Mouse (Mus musculus) midbrain, embryonic 16.5 days (tissue): ENCODE measurements around the gene Tpd52l2. TPM values are rescaled to one million over a fixed set of nuclear protein-coding genes. Genes with fewer than 3 reads are reported as not detected.
A peak's percentile ranks its signal among the peaks of the same experiment; 100 is the strongest.

Experiments used
- ATAC-seq: fragments of 200-750 bp; cut with Nextera tagmentation; 2 replicates; pipeline ENCODE4 v1.8.0; 2017; ENCODE audit warnings: moderate TSS enrichment
- H3K27ac ChIP-seq: fragments of 300-500 bp; sonication (generic); 2 replicates; pipeline ENCODE4 v1.5.1; 2014; ENCODE audit warnings: mild to moderate bottlenecking, low read length, mixed read lengths
- H3K27me3 ChIP-seq: fragments of 300-500 bp; sonication (generic); 2 replicates; pipeline ENCODE4 v1.6.1; 2014; ENCODE audit warnings: low read depth, low read length, mixed read lengths; ENCODE audit not compliant: control insufficient read depth, insufficient read depth
- H3K36me3 ChIP-seq: fragments of 300-500 bp; sonication (generic); 2 replicates; pipeline ENCODE4 v1.6.1; 2014; ENCODE audit warnings: mild to moderate bottlenecking, low read length, moderate library complexity, mixed read lengths; ENCODE audit not compliant: control insufficient read depth, insufficient read depth
- H3K4me1 ChIP-seq: fragments of 300-500 bp; sonication (generic); 2 replicates; pipeline ENCODE4 v1.6.1; 2014; ENCODE audit warnings: mild to moderate bottlenecking, low read length, mixed read lengths; ENCODE audit not compliant: control insufficient read depth, insufficient read depth
- H3K4me2 ChIP-seq: fragments of 300-500 bp; sonication (generic); 2 replicates; pipeline ENCODE4 v1.6.1; 2014; ENCODE audit warnings: mild to moderate bottlenecking, low read length, mixed read lengths
- H3K4me3 ChIP-seq: fragments of 300-500 bp; sonication (generic); 2 replicates; pipeline ENCODE4 v1.5.1; 2014; ENCODE audit warnings: low read depth, mild to moderate bottlenecking, low read length, moderate library complexity, mixed read lengths
- H3K9ac ChIP-seq: fragments of 300-500 bp; sonication (generic); 2 replicates; pipeline ENCODE4 v1.6.1; 2014; ENCODE audit warnings: low read depth, low read length, mixed read lengths
- H3K9me3 ChIP-seq: fragments of 300-500 bp; sonication (generic); replicated peaks from 2 replicates; pipeline ENCODE4 v1.6.1; 2014; ENCODE audit warnings: mild to moderate bottlenecking, low read length, mixed read lengths; ENCODE audit not compliant: control insufficient read depth, poor library complexity, severe bottlenecking
- WGBS: fragments of 180-500 bp; shearing (Covaris S2); extraction: QIAGEN DNeasy Blood & Tissue Kit; methylation state at CpG from one replicate; pipeline ENCODE4 v1.1.7; 2014; 5-methylcytosine and 5-hydroxymethylcytosine counted together
- polyA plus RNA-seq: library from polyadenylated mRNA; unstranded; fragments of >200 nt; fragmentation: Nextera tagmentation; extraction: Ambion mirVana; gene quantifications from 2 replicates; pipeline ENCODE4 v1.2.1, GENCODE M21; 2015

Gene Tpd52l2
- polyA plus RNA-seq: 105 and 109 TPM in 2 replicates

- Histone ChIP-seq H3K4me1 (peaks cover 15% of the 10 kb centered on the region), H3K4me2 (peak within 1 kb of the TSS; percentile 62), H3K27me3 (no peaks in the 10 kb centered on the region), H3K9me3 (no peaks in the 10 kb centered on the region), H3K36me3 (peaks cover 8% of the 10 kb centered on the region; the same call in 1 of the 2 replicates), H3K4me3 (peak within 1 kb of the TSS; percentile 73), H3K9ac (peak within 1 kb of the TSS; percentile 86), H3K27ac (peak within 1 kb of the TSS; percentile 84)
- under 1% methylated on average over 46 of the region's 46 CpGs for WGBS
- ATAC-seq: peak; percentile 99
Observed at GRCm38 (mm10) chr2:181496831-181497547, at the start of gene Tpd52l2. Gene Tpd52l2, plus strand, starts transcription at chr2:181497142.

GRCm38 (mm10) chr2:181452181-181452580 lies 44.8 kb upstream of the Tpd52l2 start:
- Histone ChIP-seq H3K4me1 (peaks cover 4% of the 10 kb centered on the region), H3K27ac (no peak overlapping the region), H3K4me2 (no peak overlapping the region), H3K27me3 (no peaks in the 10 kb centered on the region; the same call in 1 of the 2 replicates), H3K9me3 (no peaks in the 10 kb centered on the region), H3K36me3 (no peaks in the 10 kb centered on the region), H3K4me3 (no peak overlapping the region), H3K9ac (no peak overlapping the region)
- 75% methylated on average over 4 of the region's 4 CpGs for WGBS
- ATAC-seq: no peak

GRCm38 (mm10) chr2:181453274-181453673 lies 43.7 kb upstream of the Tpd52l2 start:
- H3K4me1 ChIP-seq: peaks cover 12% of the 10 kb centered on the region
- H3K27ac ChIP-seq: no peak overlapping the region
- no peak overlapping the region for H3K9ac ChIP-seq
- no peaks in the 10 kb centered on the region for H3K36me3 ChIP-seq
- H3K27me3 ChIP-seq: no peaks in the 10 kb centered on the region; the same call in 1 of the 2 replicates
- H3K4me3 ChIP-seq: no peak overlapping the region
- ATAC-seq: no peak
- H3K4me2 ChIP-seq: no peak overlapping the region
- no peaks in the 10 kb centered on the region for H3K9me3 ChIP-seq
- 59% methylated on average over 1 of the region's 1 CpGs for WGBS

- Histone ChIP-seq H3K9ac (no peak overlapping the region), H3K27ac (no peak overlapping the region), H3K27me3 (peaks cover 3% of the 10 kb centered on the region), H3K36me3 (no peaks in the 10 kb centered on the region), H3K4me2 (no peak overlapping the region), H3K9me3 (no peaks in the 10 kb centered on the region), H3K4me1 (peaks cover 15% of the 10 kb centered on the region), H3K4me3 (no peak overlapping the region)
- no peak for ATAC-seq
- 78% methylated on average over 2 of the region's 2 CpGs for WGBS
Observed at GRCm38 (mm10) chr2:181455899-181456298, 41.0 kb upstream of the Tpd52l2 start.

- WGBS: 4% methylated on average over 15 of the region's 15 CpGs
- peaks cover 15% of the 10 kb centered on the region for H3K4me1 ChIP-seq
- H3K4me2 ChIP-seq: peak overlapping the region; percentile 94
- no peak for ATAC-seq
- H3K27me3 ChIP-seq: peaks cover 3% of the 10 kb centered on the region
- no peaks in the 10 kb centered on the region for H3K36me3 ChIP-seq
- no peaks in the 10 kb centered on the region for H3K9me3 ChIP-seq
- H3K9ac ChIP-seq: peak overlapping the region; percentile 99; the same call in 1 of the 2 replicates
- H3K4me3 ChIP-seq: peak overlapping the region; percentile 97
- no peak overlapping the region for H3K27ac ChIP-seq
Observed at GRCm38 (mm10) chr2:181457831-181458230, 39.1 kb upstream of the Tpd52l2 start.

GRCm38 (mm10) chr2:181458411-181459152 lies 38.4 kb upstream of the Tpd52l2 start:
- peak overlapping the region; percentile 75 for H3K27ac ChIP-seq
- H3K4me3 ChIP-seq: peak overlapping the region; percentile 97
- peak overlapping the region; percentile 94 for H3K4me2 ChIP-seq
- no peaks in the 10 kb centered on the region for H3K9me3 ChIP-seq
- peaks cover 3% of the 10 kb centered on the region for H3K27me3 ChIP-seq
- under 1% methylated on average over 59 of the region's 72 CpGs for WGBS
- ATAC-seq: no peak
- H3K36me3 ChIP-seq: no peaks in the 10 kb centered on the region
- peak overlapping the region; percentile 99 for H3K9ac ChIP-seq
- peaks cover 15% of the 10 kb centered on the region for H3K4me1 ChIP-seq

- ATAC-seq: peak; percentile 89
- H3K36me3 ChIP-seq: no peaks in the 10 kb centered on the region
- H3K27me3 ChIP-seq: peaks cover 3% of the 10 kb centered on the region
- peaks cover 15% of the 10 kb centered on the region for H3K4me1 ChIP-seq
- no peaks in the 10 kb centered on the region for H3K9me3 ChIP-seq
- H3K4me3 ChIP-seq: peak within 1 kb of the TSS; percentile 97
- peak within 1 kb of the TSS; percentile 94 for H3K4me2 ChIP-seq
- peak within 1 kb of the TSS; percentile 99 for H3K9ac ChIP-seq
- WGBS: under 1% methylated on average over 51 of the region's 83 CpGs
- peak within 1 kb of the TSS; percentile 75 for H3K27ac ChIP-seq
Observed at GRCm38 (mm10) chr2:181459153-181459672, 37.7 kb upstream of the Tpd52l2 start, which contains the start of gene Zbtb46. Gene Zbtb46, minus strand, starts transcription at chr2:181459426.

GRCm38 (mm10) chr2:181459673-181460621 lies 37.0 kb upstream of the Tpd52l2 start:
- under 1% methylated on average over 67 of the region's 71 CpGs for WGBS

More at GRCm38 (mm10) chr2:181459673-181460621, 37.0 kb upstream of the Tpd52l2 start:
- H3K9ac ChIP-seq: peak overlapping the region; percentile 99
- no peaks in the 10 kb centered on the region for H3K9me3 ChIP-seq
- peaks cover 3% of the 10 kb centered on the region for H3K27me3 ChIP-seq
- peak overlapping the region; percentile 94 for H3K4me2 ChIP-seq
- H3K4me3 ChIP-seq: peak overlapping the region; percentile 97
- no peaks in the 10 kb centered on the region for H3K36me3 ChIP-seq
- peak; percentile 69 for ATAC-seq
- peaks cover 15% of the 10 kb centered on the region for H3K4me1 ChIP-seq
- H3K27ac ChIP-seq: peak overlapping the region; percentile 47; the same call in 1 of the 2 replicates
